Mouse (Mus musculus) C2C12 (cell line): ENCODE measurements around the gene Rbpms2. TPM values are rescaled to one million over a fixed set of nuclear protein-coding genes. Genes with fewer than 3 reads are reported as not detected.
A peak's percentile ranks its signal among the peaks of the same experiment; 100 is the strongest.

Experiments
- H3K27me3 ChIP-seq: one replicate; pipeline ENCODE4 v1.6.1; 2011; ENCODE audit not compliant: control insufficient read depth, insufficient read depth, insufficient read length
- H3K36me3 ChIP-seq: one replicate; pipeline ENCODE4 v1.6.1; 2011; ENCODE audit not compliant: control insufficient read depth, insufficient read depth
- H3K4me3 ChIP-seq: one replicate; pipeline ENCODE4 v1.5.1; 2011; ENCODE audit warnings: mild to moderate bottlenecking, control low read depth; ENCODE audit not compliant: poor library complexity, insufficient read depth, severe bottlenecking
- H3K79me2 ChIP-seq: one replicate; pipeline ENCODE4 v1.6.1; 2011; ENCODE audit not compliant: control insufficient read depth, insufficient read depth
- H3K79me3 ChIP-seq: one replicate; pipeline ENCODE4 v1.6.1; 2011; ENCODE audit warnings: low read depth, control low read depth
- H3ac ChIP-seq: one replicate; pipeline ENCODE3; 2011; ENCODE audit warnings: low read depth; ENCODE audit not compliant: control insufficient read depth, insufficient read length
- CEBPB ChIP-seq: IDR thresholded peaks from one replicate; pipeline ENCODE4 v1.6.1; 2011; ENCODE audit warnings: low read depth, mild to moderate bottlenecking, control low read depth, moderate library complexity
- CTCF ChIP-seq: IDR thresholded peaks from one replicate; pipeline ENCODE4 v1.5.1; 2011; ENCODE audit not compliant: control insufficient read depth, insufficient read depth, insufficient read length
- FOSL1 ChIP-seq: IDR thresholded peaks from one replicate; pipeline ENCODE4 v1.8.0; 2011; ENCODE audit warnings: mild to moderate bottlenecking, low read length; ENCODE audit not compliant: poor library complexity, insufficient read depth, severe bottlenecking
- MAX ChIP-seq: IDR thresholded peaks from one replicate; pipeline ENCODE4 v1.6.1; 2011; ENCODE audit warnings: mild to moderate bottlenecking, control low read depth
- MYOD1 ChIP-seq: IDR thresholded peaks from one replicate; pipeline ENCODE4 v1.6.1; 2011; ENCODE audit warnings: low read depth; ENCODE audit not compliant: control insufficient read depth, insufficient read length
- MYOG ChIP-seq: IDR thresholded peaks from one replicate; pipeline ENCODE4 v1.6.1; 2011; ENCODE audit not compliant: control insufficient read depth, insufficient read length; ENCODE audit errors: extremely low read depth
- USF1 ChIP-seq: IDR thresholded peaks from one replicate; pipeline ENCODE4 v1.6.1; 2011; ENCODE audit warnings: low read depth, mild to moderate bottlenecking, control low read depth, moderate library complexity
- polyA plus RNA-seq: library from polyadenylated mRNA; unstranded; fragments of >200 nt; fragmentation: generic; extraction: Trizol; gene quantifications from one replicate; pipeline ENCODE4 v1.2.1, GENCODE M21; 2012; ENCODE audit warnings: missing spikeins

Rbpms2 gene
- polyA plus RNA-seq, 1 experiment: 41.3 TPM

GRCm38 (mm10) chr9:65600951-65601350, 28.5 kb upstream of the Rbpms2 start:
- no peak overlapping the region for H3K4me3 ChIP-seq
- no peaks in the 10 kb centered on the region for H3K27me3 ChIP-seq
- no peak for TF ChIP-seq FOSL1
- no peak for TF ChIP-seq MAX
- TF ChIP-seq CTCF: no peak
- TF ChIP-seq CEBPB: no peak
- TF ChIP-seq USF1: no peak
- TF ChIP-seq MYOD1: no peak
- TF ChIP-seq MYOG: no peak
- no peaks in the 10 kb centered on the region for H3K79me2 ChIP-seq
- H3K79me3 ChIP-seq: no peaks in the 10 kb centered on the region
- H3ac ChIP-seq: no peak overlapping the region
- peaks cover 1% of the 10 kb centered on the region for H3K36me3 ChIP-seq

GRCm38 (mm10) chr9:65603401-65604102, 25.9 kb upstream of the Rbpms2 start:
- TF ChIP-seq FOSL1 (no peak), CTCF (peak; percentile 15)
- Histone ChIP-seq H3K27me3 (no peaks in the 10 kb centered on the region), H3K36me3 (no peaks in the 10 kb centered on the region), H3K79me2 (no peaks in the 10 kb centered on the region), H3K4me3 (no peak overlapping the region), H3K79me3 (no peaks in the 10 kb centered on the region), H3ac (no peak overlapping the region)

- Histone ChIP-seq H3ac (no peak overlapping the region), H3K79me2 (no peaks in the 10 kb centered on the region), H3K79me3 (no peaks in the 10 kb centered on the region), H3K4me3 (no peak overlapping the region), H3K36me3 (no peaks in the 10 kb centered on the region), H3K27me3 (no peaks in the 10 kb centered on the region)
- TF ChIP-seq CTCF (peak; percentile 50), MYOD1 (no peak)
Observed at GRCm38 (mm10) chr9:65605471-65606136, 23.8 kb upstream of the Rbpms2 start.

- H3K36me3 ChIP-seq: no peaks in the 10 kb centered on the region
- H3K27me3 ChIP-seq: no peaks in the 10 kb centered on the region
- TF ChIP-seq MAX: no peak
- no peak for TF ChIP-seq CTCF
- no peak for TF ChIP-seq MYOD1
- no peak for TF ChIP-seq MYOG
- no peak for TF ChIP-seq USF1
- no peak for TF ChIP-seq FOSL1
- no peak for TF ChIP-seq CEBPB
- no peak overlapping the region for H3K4me3 ChIP-seq
- H3K79me2 ChIP-seq: no peaks in the 10 kb centered on the region
- no peak overlapping the region for H3ac ChIP-seq
- H3K79me3 ChIP-seq: no peaks in the 10 kb centered on the region
Observed at GRCm38 (mm10) chr9:65606321-65607109, 22.9 kb upstream of the Rbpms2 start.

GRCm38 (mm10) chr9:65607120-65607519, 22.3 kb upstream of the Rbpms2 start:
- Histone ChIP-seq H3K79me3 (no peaks in the 10 kb centered on the region), H3K27me3 (no peaks in the 10 kb centered on the region), H3K79me2 (no peaks in the 10 kb centered on the region), H3K36me3 (no peaks in the 10 kb centered on the region), H3ac (no peak overlapping the region), H3K4me3 (no peak overlapping the region)
- TF ChIP-seq MAX: no peak

- TF ChIP-seq CTCF (no peak), MAX (no peak), USF1 (no peak), MYOD1 (no peak), CEBPB (no peak)
- H3K79me2 ChIP-seq: no peaks in the 10 kb centered on the region
- H3K27me3 ChIP-seq: no peaks in the 10 kb centered on the region
- H3K4me3 ChIP-seq: no peak overlapping the region
- no peak overlapping the region for H3ac ChIP-seq
- H3K79me3 ChIP-seq: no peaks in the 10 kb centered on the region
- no peaks in the 10 kb centered on the region for H3K36me3 ChIP-seq
Observed at GRCm38 (mm10) chr9:65611969-65612486, 17.4 kb upstream of the Rbpms2 start.
